Mouse (Mus musculus) right cerebral cortex, postnatal 4 days (tissue): ENCODE measurements around the gene Cplx1.

Experiments used
- DNase-seq: peaks from one replicate; pipeline ENCODE4 v3.0.0-alpha.2; 2022

Gene Cplx1

DNA sequence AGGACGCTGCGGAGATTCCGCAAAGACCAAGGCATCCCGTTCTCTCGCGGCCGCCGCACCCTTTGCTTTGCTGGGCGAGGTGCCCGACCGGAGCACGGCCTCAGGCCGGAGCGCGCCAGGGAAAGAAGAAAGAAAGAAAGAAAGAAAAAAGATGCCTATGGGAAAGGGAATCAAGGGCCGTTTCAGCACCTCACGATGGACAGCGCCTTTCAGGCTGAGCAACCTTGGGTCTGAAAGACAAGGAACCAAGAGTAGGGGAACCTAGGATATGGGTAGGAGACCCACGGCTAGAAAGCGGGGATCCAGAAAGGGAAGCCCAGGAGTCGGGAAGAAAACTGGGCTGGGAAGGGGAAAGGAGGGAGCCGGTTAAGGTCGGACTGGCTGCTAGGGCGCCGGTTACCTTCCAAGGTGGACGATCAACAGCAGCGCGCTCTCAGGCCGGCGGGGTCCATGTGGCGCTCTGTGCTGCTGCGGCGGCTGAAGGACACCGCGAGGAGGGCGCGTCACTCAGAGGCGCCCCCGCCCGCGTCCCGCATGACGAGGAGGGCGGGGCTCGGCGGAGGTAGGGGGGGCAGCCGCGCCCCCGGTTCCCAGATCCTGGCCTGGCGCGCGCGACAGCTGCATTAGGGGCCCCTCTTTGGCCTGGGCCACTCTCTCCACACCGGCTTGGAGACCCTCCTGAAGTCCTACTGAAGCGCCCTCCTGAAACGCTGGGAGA is at the start of gene Cplx1:
TSS of gene Cplx1 (minus strand) at position 536 of the 718 bp plus-strand sequence.
- DNase-seq: peak; percentile 77

DNA sequence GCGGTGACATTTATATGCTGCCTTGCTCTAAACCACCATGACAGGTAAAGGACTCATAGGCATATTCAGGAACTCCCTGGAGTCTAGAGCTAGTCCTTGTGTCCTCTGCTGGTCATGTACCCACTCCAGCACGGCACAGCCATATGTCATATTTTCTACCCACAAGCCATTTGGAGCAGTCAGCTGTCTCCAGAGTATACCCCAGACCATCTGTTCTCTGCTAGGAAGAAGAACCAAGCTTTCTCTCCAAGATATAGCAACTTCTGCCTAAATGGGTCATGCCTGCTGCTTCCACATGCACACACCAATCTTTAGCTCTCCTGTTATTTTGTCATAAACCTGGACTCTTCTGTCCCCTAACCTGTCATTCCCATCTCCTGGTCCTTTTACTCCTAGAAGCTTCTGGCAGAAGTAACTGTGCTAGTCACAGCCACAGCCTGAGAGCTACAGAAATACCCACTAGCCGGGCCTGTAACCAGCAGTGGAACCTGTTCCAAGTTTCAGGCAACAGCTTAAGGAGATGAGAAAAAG is 31.6 kb upstream of the Cplx1 start:
- no peak for DNase-seq

DNA sequence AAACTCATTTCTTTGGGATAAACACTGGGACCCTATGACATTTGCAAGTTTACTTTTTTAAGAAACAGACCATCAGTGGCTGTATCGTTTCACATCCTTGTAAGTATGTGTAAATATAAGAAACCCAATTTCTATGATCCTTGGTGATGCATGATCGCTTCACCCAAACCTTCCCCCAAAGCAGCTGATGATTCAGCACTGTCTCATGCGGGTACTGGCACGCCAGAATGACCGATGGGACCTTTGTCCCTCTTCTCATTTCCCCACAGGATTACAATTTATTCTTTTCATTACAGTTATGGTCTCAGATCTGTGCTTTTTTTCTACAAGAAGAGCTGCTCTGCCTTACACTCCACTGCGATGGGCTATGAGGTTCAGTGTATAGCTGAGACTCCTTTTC is 23.2 kb upstream of the Cplx1 start:
- DNase-seq: no peak

DNA sequence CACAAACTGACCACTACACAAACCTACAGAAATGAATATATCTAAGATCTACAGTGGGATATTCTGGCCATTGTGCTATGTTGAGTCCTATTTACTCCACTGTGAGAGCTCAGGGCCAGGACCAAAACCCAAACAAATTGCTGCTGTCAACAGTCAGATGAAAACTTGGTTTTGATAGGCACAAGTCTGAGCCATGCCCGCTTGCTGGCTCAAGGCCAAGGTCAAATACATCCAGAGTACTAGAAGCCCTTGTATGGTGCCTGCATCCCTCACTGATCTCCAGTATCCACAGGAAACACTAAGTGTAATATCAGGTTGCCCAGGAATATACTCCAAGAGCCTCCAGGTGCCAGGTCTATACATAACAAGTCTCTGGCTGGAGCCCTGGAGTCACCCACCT is 21.2 kb upstream of the Cplx1 start:
- no peak for DNase-seq

DNA sequence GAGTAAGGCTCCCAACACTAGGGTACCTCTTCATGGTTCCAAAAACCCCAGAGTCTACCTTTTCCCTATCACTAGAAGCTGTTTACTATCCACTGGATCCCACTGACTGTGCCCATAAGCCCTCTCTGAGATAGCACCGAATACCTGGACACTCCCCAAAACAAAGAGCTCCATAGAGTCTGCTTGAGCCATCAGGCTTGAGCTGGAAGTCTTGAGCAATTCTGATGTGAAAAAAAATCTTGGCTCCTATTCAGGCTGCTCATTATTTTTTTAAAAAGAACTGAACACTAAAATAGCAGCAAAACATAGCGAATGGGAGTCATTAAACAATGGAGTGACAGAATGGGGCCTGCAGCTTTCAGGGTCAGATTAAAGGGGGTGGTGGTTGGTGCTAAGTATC is 17.3 kb upstream of the Cplx1 start:
- no peak for DNase-seq

DNA sequence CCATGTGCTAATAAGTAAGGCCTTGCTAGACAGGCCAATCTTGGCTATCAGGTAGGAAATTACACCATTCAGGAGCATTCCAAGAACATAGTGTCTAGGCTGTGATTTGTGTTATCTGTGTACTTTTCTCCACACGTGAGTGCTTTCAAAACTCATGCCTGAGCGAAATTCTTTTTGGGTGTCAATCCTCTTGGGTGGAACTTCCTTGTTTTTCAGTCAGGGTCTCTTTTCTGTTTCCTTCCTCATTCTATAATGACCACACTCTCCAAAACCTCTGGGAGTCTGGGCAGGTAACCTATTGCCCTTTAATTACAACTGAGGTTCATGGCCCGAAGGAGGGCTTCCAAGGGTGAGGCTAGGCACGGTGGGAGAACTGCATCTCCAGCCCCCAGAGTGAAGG is 16.7 kb upstream of the Cplx1 start:
- DNase-seq: no peak

DNA sequence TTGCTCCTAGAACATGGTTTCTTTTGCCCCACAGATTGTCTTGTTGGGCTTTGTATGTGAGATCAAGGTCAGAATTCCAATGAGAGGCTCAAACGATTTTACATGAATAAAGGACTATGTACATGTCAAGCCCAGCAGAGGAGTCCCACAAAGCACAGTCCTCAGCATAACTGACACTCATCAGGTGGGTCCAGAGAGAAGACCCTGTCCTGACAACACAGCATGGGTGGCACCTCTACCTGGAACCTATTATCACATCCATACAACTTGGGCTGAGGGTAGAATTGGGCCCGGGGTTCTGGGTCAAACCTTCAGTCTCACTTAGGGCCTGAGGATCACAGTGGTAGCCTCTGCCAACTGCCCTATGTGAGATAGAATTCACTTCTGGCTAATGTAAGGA is 15.6 kb upstream of the Cplx1 start:
- DNase-seq: no peak

DNA sequence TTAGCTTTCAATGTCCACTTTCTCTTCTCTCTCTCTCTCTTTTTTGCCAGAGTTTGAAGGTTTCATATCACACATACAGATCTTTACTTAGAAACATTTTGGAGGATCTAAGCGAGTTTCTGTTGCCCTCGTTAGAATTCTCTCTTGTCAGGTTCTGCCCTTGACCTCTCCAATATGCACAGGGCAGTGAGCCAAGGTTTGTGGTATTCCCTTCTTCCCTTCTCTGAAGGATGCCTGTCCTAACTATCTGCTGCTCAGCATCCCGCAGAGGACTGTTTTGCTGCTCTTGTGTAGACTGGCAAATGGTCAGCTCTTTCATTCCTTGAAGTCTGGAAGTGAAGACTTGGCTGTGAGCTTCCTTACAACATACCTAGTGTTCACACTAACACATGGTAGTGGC is 14.5 kb upstream of the Cplx1 start:
- DNase-seq: no peak

DNA sequence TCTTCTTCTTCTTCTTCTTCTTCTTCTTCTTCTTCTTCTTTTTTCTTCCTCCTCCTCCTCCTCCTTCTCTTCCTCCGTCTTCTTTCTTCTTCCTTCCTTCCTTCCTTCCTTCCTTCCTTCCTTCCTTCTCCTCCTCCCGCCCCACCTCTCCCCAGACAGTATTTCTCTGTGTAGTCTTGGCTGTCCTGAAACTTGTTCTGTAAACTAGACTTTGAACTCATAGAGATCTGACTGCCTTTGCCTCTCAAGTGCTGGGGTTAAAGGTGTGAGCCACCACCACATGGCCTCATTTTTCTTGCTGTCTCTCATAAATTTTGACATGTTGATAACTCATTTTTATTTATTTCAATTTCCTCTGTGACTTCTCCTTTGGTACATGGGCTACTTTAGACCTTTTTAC is 12.7 kb upstream of the Cplx1 start:
- no peak for DNase-seq

DNA sequence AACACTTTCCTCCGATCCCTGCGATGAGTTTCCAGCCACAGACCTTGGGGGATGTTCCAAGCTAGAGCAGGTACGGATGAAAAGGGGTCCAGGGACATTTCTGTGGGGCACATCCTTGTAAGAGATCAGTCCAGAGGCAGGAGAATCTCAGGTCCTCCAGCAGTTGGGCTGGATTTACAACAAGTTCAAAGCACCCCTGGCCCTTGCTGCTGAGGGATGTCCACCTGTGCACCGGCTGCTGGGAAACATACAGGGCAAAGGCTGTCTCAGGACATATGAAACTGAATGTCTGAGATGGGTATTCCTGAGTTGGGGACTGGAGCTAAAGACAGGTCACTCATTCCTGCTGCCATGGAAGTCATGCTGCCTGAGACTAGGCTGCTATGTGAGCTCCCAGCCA is 7.2 kb upstream of the Cplx1 start:
- DNase-seq: no peak

DNA sequence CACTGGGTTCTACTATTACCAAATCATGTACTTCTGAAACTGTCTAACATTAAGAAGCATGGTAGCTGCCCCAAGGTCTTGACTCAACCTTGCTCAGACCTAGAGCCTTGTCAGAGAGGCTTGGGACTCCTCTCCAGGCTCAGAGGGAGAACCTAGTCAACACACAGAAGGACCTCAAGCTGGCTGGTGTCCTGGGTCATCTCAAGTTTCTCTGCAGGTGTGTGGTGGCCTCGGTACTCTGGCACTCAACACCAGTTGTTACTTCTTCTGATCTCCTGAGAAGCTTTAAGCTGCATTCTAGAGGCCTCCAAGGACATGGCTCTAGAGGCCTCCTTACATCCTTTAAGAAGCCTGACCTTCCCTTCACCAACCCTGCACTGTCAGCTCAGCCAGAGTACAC is 4.2 kb upstream of the Cplx1 start:
- no peak for DNase-seq

DNA sequence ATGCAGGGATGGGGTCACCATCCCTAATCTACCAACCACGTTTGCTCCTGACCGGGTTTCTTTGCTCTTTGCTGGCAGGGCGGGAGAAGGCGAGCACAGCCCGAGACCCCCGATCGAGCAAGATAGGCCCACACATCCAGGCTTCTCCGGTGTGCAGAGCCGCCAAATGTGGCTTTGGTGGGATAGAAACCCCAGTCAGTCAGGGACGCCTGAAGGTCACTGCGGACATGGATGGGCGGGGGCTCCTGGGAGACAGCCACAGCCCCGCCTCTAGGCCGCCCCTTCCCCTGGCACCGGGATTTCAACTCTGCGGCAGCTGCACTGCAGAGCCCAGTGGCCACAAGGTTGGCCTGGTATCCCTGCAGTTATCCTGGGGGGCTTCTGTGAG is 377 bp upstream of the Cplx1 start:
- no peak for DNase-seq

DNA sequence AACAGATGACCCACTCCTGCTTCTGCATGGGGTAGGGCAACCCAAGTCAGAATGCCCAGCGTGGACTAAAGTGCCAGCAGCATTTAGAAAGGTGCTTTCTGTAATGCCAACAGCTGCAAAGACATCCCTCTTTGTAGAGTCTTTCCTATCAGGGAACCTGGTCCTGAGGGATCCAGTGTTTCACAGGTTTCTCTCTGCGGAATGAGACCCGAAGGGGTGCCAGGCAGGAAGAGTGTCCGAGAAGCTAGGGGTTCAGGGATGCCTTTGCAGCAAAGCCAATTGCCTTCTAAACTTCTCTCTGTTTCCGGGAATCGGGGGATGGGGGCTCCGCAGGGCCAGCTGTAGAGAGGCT is 711 bp downstream of the Cplx1 start:
- DNase-seq: no peak

DNA sequence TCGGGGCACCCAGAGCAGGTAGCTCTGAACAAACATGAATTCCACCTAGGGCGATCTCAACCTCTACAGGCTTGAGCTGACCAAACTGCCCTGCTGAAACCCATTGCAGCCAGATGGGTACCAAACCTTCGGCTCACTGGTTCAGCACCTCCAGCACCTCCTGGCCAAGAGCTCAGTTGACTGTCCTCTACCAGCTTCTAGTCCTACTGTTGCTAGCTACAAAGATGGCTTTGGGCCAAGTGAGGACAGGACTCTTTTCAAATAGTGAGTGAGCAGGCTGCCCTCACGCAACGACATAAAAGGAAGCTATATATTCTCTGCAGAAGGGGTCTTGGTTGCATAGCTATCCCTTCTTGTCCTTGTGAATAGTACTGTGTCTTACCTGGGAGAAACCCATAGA is 2.2 kb downstream of the Cplx1 start:
- DNase-seq: no peak

DNA sequence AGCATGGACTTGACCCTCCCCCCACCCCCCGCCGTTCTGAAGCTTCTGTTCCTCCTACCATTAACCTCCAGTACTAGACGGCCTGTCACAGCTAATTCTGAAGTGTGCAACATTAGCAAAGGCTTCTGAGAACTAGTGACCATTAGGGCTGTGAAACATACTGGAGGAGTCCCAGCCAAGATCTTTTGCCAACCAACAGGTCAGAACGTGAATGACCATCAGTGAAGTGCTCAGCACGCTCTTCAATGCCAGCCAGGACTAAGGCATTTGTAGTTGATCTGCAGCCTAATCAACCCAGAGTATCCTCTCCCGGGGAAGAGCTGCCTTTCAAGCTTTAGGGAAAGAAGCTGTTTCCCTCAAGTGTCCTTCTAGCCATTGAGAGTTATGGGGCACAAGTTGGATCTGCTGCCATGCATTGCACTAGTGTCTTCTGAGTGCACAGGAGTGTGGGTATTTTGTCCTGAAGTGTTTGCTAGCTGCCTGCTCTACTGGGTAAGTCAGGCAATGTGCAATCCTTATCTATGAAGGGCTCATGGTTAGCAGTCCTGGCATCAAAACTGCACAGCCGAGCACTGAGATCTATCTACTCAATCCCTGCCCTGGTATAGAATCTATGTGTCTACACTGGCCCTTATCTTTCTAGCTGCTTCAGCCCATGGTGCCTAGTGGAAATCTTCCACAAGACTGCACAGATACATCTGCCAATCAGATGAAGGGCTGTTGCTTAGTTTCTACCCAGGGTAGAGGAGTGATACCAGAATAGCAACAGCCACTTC is 6.1 kb downstream of the Cplx1 start:
- DNase-seq: no peak

DNA sequence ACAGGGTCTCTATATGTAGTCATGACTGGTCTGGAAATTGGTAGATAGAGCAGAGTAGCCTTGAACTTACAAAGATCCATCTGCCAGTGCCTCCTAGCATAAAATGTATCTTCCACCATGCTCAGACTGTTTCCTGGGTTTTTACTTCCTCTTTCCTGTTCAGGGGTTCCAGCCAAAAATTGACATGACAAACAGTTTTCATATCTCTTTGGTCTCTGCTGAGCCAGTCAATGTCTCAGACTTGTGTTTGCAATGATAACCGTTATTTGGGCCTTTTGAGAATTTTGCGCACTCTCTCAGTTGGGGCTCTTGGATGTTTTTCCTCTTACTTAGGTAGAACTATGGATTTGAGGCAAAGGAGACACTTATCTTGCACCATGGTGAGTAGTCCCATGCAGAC is 15.6 kb downstream of the Cplx1 start:
- DNase-seq: no peak

DNA sequence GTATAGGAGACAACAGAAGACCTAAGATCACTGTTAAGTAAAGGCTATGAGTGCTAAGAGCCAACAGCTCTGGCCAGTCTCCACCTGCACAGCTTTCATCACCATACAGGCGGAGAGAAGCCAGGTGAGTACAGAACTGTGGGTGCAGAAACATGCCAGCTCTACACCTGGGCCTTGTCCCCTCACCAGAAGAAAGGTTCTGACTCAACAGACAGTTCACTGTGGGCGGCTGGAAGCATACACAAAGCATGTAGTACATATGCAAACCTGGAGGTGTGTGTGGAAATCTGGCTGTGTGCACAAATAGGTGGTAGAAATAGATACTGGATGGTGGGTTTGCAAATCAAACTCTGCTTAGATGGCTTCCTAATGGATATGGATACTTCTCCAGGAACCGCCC is 27.2 kb downstream of the Cplx1 start:
- DNase-seq: no peak

DNA sequence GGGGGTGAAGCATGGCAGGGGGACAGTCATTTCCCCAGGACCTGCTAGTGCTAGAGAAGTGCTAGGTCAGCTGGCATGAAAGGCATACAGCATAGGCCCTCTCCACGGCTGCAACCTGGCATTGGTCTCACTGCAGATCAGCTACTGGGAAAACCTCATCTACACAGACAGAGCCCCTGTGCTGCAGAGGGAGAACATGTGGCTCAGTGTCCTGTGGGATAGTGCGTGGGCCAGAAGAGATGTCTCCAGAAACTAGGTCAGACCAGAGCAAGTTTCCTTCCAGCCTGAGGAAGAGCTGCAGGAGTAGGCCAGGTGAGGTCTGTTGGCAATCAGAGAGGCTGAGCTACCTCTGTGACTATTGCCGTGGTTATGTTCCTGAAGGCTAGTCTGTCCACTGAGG is 27.9 kb downstream of the Cplx1 start:
- no peak for DNase-seq

DNA sequence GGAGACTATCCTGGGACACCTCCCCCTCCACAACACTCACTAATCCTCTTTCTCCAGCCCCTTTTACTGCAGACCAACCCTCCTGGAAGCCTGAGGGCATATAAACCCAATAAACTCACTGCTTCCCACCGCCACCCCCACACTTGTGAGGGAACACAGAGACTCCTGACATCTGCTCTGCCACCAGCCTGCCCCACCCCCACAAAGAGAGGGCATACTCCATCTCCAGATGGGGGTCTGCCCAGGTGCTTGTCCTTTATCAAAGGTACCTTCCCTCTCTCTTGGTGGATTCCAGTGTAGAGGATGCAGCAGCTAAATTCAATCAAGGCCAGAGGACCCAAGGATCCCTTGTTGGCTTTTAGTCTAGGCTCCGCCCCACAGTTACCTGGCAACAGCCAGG is 28.8 kb downstream of the Cplx1 start:
- no peak for DNase-seq

DNA sequence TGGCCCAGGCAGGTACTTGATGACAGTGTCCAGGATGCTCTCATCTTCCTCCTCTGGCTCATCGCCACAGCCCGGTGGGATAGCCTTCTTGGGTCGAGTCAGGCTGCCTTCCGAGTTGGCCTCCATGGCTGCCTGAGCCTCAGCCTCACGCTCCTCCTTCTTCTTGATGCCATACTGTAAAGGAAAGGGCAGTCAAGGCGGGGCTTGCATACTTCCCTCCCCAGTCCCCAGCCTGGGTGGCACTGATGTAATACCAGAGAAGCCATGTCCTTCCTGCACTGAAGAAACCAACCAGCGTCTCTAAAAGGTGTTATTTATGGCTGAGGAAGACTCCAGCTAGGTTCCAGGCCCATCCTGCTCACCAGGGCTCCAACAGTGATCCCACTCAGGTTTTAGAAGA is 29.7 kb downstream of the Cplx1 start:
- no peak for DNase-seq

DNA sequence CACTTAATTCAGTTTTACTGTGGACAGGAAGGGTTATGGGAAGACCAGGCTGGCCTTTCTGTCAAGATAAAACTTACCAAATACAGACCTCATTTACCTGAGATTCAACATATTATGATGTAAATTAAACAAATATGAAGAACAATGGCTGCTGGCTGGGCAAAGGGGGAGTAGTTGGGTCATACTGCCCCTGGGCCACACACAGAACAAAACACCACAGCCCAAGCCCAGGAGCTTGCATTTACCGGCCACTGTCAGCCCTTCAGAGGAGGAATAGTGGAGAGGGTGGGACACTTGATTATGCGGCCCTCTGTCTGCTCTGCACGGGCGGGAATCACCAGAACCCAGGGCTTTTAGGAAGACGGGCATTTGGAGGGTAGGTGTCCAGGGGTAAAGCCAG is 30.9 kb downstream of the Cplx1 start:
- no peak for DNase-seq

DNA sequence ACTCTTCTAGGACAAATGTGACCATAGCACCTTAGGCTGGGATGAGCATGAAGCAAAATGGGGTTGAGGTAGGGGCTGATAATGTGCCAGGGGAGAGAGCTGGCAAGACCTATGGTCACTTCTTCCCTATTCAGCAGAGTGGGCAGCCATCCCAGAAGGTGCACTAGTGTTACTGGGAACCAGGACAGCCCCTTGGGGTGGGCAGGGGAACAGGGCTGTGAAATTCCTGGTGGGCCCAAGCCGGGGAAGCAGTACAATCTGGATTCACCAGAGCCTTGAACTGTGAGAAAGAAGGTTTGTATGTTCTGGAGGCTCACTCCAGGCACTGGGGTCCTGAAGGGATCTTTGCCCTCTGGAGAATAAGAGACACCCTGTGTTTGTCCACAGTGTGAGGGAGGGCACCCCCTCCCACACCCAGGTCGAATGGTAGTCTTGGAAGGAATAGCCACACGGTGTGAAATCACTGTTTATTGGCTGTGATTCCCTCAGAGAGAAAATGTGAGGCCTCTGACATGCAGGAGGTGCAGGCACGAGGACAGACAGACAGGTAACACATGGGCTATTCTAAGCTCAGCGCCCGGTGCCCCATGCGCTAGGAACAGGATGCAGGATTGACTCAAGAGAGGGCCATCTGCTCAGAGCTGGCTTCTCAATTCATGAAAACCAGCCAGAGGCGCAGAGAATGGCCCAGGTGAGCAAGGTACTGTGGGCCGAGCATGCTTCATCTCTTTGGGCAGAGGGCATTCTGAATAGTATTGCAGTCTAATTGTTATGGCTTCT is 31.5 kb downstream of the Cplx1 start:
- DNase-seq: no peak

DNA sequence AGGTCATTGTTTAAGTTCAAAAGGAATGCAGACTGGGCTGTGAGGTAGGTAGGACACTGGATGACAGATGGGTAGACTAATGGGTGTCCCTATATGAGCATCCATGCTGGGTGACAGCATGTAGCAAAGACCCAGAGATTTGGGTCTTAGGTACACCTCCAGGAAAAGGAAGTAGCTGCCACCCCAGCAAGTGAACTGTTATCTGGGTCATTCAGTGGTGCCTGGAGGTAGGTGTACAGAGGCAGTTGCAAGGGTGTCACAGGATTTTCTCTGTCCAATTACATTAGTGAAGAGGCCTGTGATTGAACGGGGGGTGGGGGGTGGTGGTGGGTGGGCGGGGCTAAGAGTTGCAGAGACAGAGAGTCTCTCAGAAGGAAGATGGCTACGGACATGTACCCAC is 33.2 kb downstream of the Cplx1 start:
- no peak for DNase-seq
